Mouse (Mus musculus): ENCODE measurements around the gene Dap.

DNA sequence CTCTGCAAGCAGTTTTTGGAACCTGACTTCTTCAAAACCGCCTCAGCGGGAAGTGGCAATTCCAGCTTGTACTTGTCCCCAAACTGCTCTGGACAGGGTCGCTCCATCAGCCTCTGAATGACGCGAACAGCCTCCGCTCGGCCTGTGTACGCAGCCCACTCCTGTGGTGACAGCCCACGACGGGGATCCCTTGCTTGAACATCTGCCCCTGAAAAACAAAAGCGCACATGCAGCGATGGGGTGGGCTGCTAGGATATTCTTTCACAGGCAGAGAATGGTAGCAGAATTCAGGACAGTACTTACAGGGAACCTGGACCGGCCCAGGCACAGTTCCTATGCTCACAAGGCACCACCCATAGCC, 73.6 kb downstream of the Dap start:
- TF ChIP-seq CTCF (IDR thresholded peaks at IDR 0.05; ENCODE audit: control insufficient read depth, insufficient read depth, insufficient replicate concordance, low read depth, low read length) (no peak), POLR2A (IDR thresholded peaks at IDR 0.05; ENCODE audit: control insufficient read depth, low read depth, low read length) (no peak)

Measured in testis, adult 2 months (tissue).